Mouse (Mus musculus): ENCODE data around the gene Slc6a12. TPM values are rescaled to one million over a fixed set of nuclear protein-coding genes. Genes with fewer than 3 reads are reported as not detected.
A peak's percentile ranks its signal among the peaks of the same experiment; 100 is the strongest.

The Slc6a12 gene
- polyA plus RNA-seq, 1 experiment from 2014 or later: 0.35 TPM

GRCm38 (mm10) chr6:121412558-121413297 is 69.9 kb downstream of the Slc6a12 start:
- Histone ChIP-seq H3K36me3 (ENCODE audit: control insufficient read depth, insufficient read depth, low read length) (no peaks in the 10 kb centered on the region), H3K27me3 (ENCODE audit: control insufficient read depth, insufficient read depth, low read length) (peaks cover 45% of the 10 kb centered on the region), H3K4me3 (ENCODE audit: low read length) (peak overlapping the region; percentile 30), H3K4me1 (ENCODE audit: control insufficient read depth, insufficient read depth, low read length) (peaks cover 4% of the 10 kb centered on the region; the same call in 1 of the 2 replicates), H3K4me2 (replicated peaks; ENCODE audit: low read depth, low read length) (peak overlapping the region; percentile 44), H3K9ac (ENCODE audit: low read depth, low read length) (peak overlapping the region; percentile 12; the same call in 1 of the 2 replicates), H3K9me3 (ENCODE audit: control insufficient read depth, low read length) (no peaks in the 10 kb centered on the region), H3K27ac (ENCODE audit: low read depth, low read length) (no peak overlapping the region)
- ATAC-seq (ENCODE audit: low FRiP score, low TSS enrichment): peak; percentile 62
- 2% methylated on average over 46 of the region's 46 CpGs for WGBS

Small RNA genes lying within 50 kb of the gene (microRNA-seq; reads per million reads assigned to microRNA genes)
- not detected for gene Gm24855

Other genes starting within 250 kb of the Slc6a12 start
- gene Mical3, start 212.1 kb upstream of the Slc6a12 start, polyA plus RNA-seq (2014; fragmentation: Nextera tagmentation; extraction: Ambion mirVana): 16.7 and 20.0 TPM in 2 replicates
- gene Pex26, start 159.4 kb upstream of the Slc6a12 start, polyA plus RNA-seq (2014; fragmentation: Nextera tagmentation; extraction: Ambion mirVana): 6.3 and 8.4 TPM in 2 replicates
- gene Tuba8, start 132.4 kb upstream of the Slc6a12 start, polyA plus RNA-seq (2014; fragmentation: Nextera tagmentation; extraction: Ambion mirVana): 0.18 and 0.30 TPM in 2 replicates
- 1.6 and 1.8 TPM in 2 replicates for gene Usp18, start 97.2 kb upstream of the Slc6a12 start, polyA plus RNA-seq (2014; fragmentation: Nextera tagmentation; extraction: Ambion mirVana)
- 9.8 and 13.4 TPM in 2 replicates for gene Slc6a13, start 42.8 kb upstream of the Slc6a12 start, polyA plus RNA-seq (2014; fragmentation: Nextera tagmentation; extraction: Ambion mirVana)
- 0.08 TPM in 1 of 2 replicates, not detected in the other for gene Iqsec3, start 130.6 kb downstream of the Slc6a12 start, polyA plus RNA-seq (2014; fragmentation: Nextera tagmentation; extraction: Ambion mirVana)

All from kidney, embryonic 14.5 days (tissue).